Mouse (Mus musculus) lung, embryonic 15.5 days (tissue): ENCODE measurements around the gene Nav1. TPM values are rescaled to one million over a fixed set of nuclear protein-coding genes. Genes with fewer than 3 reads are reported as not detected.

ENCODE experiments used
- ATAC-seq: fragments of 200-750 bp; cut with Nextera tagmentation; 2 replicates; pipeline ENCODE4 v1.8.0; 2017; ENCODE audit warnings: moderate number of reproducible peaks, borderline replicate concordance; ENCODE audit not compliant: low FRiP score, low TSS enrichment; ENCODE audit errors: extremely low read depth
- H3K27ac ChIP-seq: fragments of 300-500 bp; sonication (generic); 2 replicates; pipeline ENCODE4 v1.5.1; 2015; ENCODE audit warnings: moderate library complexity, mild to moderate bottlenecking, inconsistent platforms
- H3K27me3 ChIP-seq: fragments of 300-500 bp; sonication (generic); 2 replicates; pipeline ENCODE4 v1.6.1; 2015; ENCODE audit warnings: inconsistent platforms
- H3K36me3 ChIP-seq: fragments of 300-500 bp; sonication (generic); 2 replicates; pipeline ENCODE4 v1.6.1; 2015; ENCODE audit warnings: inconsistent platforms
- H3K4me1 ChIP-seq: fragments of 300-500 bp; sonication (generic); 2 replicates; pipeline ENCODE4 v1.6.1; 2015; ENCODE audit warnings: inconsistent platforms
- H3K4me2 ChIP-seq: fragments of 300-500 bp; sonication (generic); 2 replicates; pipeline ENCODE4 v1.6.1; 2015; ENCODE audit warnings: inconsistent platforms, mild to moderate bottlenecking, moderate library complexity
- H3K4me3 ChIP-seq: fragments of 300-500 bp; sonication (generic); 2 replicates; pipeline ENCODE4 v1.5.1; 2015; ENCODE audit warnings: mild to moderate bottlenecking, inconsistent platforms
- H3K9ac ChIP-seq: fragments of 300-500 bp; sonication (generic); 2 replicates; pipeline ENCODE4 v1.6.1; 2015; ENCODE audit warnings: inconsistent platforms
- H3K9me3 ChIP-seq: fragments of 300-500 bp; sonication (generic); 2 replicates; pipeline ENCODE4 v1.6.1; 2016; ENCODE audit warnings: inconsistent platforms
- WGBS: fragments of 180-500 bp; shearing (Covaris S2); methylation state at CpG from one replicate; pipeline ENCODE4 v1.1.7; 2015; 5-methylcytosine and 5-hydroxymethylcytosine counted together
- polyA plus RNA-seq: library from polyadenylated mRNA; unstranded; fragments of >200 nt; fragmentation: Nextera tagmentation; extraction: Ambion mirVana; gene quantifications from 2 replicates; pipeline ENCODE4 v1.2.1, GENCODE M21; 2015

The Nav1 gene
- polyA plus RNA-seq, 1 experiment from 2014 or later = 11.6 TPM

- Histone ChIP-seq H3K4me1 (peaks cover 37% of the 10 kb centered on the region), H3K9me3 (no peaks in the 10 kb centered on the region), H3K4me3 (no peak overlapping the region), H3K27me3 (no peaks in the 10 kb centered on the region), H3K4me2 (no peak overlapping the region), H3K27ac (no peak overlapping the region), H3K9ac (no peak overlapping the region), H3K36me3 (no peaks in the 10 kb centered on the region)
- no peak for ATAC-seq
- 96% methylated on average over 1 of the region's 1 CpGs for WGBS
Measured at GRCm38 (mm10) chr1:135575393-135575792, 31.7 kb downstream of the Nav1 start.

DNA sequence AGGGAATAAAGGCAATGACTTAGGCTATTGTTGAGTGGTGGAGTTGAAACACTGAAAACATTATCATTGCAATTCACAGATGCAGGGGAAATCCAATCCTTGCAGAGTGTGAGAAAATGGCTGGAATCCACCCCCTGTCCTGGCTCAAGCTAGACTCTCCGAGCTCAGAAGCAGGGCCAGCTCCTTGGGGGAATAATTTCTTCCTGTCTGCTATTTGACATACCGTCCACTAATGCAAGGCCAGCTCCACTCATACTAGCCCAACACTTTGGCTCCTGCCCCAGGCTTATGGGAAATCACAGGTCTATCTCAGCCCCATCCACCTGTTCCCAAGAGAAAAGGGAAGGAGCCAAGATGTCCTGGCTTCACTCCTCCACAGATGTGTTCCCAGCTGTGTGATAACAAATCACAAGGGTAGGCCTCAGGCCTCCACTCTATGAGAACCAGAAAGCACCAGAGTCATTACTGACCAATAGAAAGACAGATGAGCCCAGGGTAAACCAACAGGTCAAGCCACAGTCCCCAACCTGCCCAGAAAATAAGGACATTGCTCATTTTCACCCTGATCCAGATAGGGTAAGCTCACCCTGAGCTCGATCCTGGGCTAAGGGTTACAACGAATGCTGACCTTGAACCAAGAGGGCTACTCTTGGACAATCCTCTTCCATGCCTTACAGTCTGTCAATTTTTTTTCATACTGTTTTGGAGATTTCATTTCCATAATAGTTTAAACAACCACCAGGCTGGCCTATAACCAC, 32.5 kb downstream of the Nav1 start:
- H3K27me3 ChIP-seq = no peaks in the 10 kb centered on the region
- no peaks in the 10 kb centered on the region for H3K9me3 ChIP-seq
- no peak overlapping the region for H3K9ac ChIP-seq
- H3K4me3 ChIP-seq = no peak overlapping the region
- no peaks in the 10 kb centered on the region for H3K36me3 ChIP-seq
- 75% methylated on average over 4 of the region's 4 CpGs for WGBS
- no peak overlapping the region for H3K4me2 ChIP-seq
- ATAC-seq = no peak
- H3K4me1 ChIP-seq = peaks cover 29% of the 10 kb centered on the region
- no peak overlapping the region for H3K27ac ChIP-seq

- no peak overlapping the region for H3K4me2 ChIP-seq
- WGBS = 69% methylated on average over 4 of the region's 4 CpGs
- H3K27me3 ChIP-seq = no peaks in the 10 kb centered on the region
- no peaks in the 10 kb centered on the region for H3K9me3 ChIP-seq
- H3K9ac ChIP-seq = no peak overlapping the region
- peaks cover 6% of the 10 kb centered on the region for H3K4me1 ChIP-seq
- H3K4me3 ChIP-seq = no peak overlapping the region
- no peaks in the 10 kb centered on the region for H3K36me3 ChIP-seq
- no peak for ATAC-seq
- no peak overlapping the region for H3K27ac ChIP-seq
Measured at GRCm38 (mm10) chr1:135572139-135572892, 34.8 kb downstream of the Nav1 start.

DNA sequence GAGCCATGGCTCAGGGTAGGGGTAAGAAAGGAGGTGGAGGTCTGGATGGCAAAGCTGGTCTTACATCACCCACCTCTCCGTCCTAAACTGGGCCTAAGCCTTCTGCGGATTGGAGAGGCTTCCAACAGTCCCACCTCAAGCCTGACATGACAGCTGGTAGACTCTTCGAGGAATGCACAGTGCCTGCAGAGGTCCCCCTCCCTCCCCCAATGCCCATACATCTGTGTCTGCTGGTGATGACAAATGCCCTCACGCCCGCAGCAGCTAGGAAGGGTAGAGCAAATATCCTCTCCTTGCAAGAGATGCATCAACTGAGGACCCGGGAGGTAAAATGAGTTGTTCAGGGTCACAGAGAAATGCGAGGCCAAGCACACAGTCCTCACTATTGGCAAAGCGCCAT, 39.0 kb downstream of the Nav1 start:
- ATAC-seq = no peak
- no peak overlapping the region for H3K4me2 ChIP-seq
- peaks cover 24% of the 10 kb centered on the region for H3K4me1 ChIP-seq
- H3K27me3 ChIP-seq = no peaks in the 10 kb centered on the region
- H3K27ac ChIP-seq = no peak overlapping the region
- no peak overlapping the region for H3K9ac ChIP-seq
- no peaks in the 10 kb centered on the region for H3K36me3 ChIP-seq
- 59% methylated on average over 8 of the region's 8 CpGs for WGBS
- H3K4me3 ChIP-seq = no peak overlapping the region
- no peaks in the 10 kb centered on the region for H3K9me3 ChIP-seq

DNA sequence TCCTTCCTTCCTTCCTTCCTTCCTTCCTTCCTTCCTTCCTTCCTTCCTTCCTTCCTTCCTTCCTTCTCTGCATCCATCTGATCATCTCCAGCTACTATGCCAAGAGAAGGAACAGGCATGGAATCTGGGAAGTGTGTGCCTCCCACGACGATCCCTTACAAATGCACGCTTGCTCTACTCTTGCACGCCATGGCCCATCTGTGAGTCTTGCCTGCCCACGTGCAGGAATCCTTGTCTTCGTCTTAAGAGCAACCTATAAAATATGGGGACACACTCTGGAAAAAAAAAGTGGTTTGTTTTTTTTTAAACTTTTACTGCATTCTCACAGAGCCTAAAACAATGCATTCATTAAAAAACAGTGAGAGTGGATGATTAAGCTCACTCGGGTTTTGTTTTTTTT, 40.5 kb downstream of the Nav1 start:
- H3K9ac ChIP-seq = no peak overlapping the region
- no peaks in the 10 kb centered on the region for H3K36me3 ChIP-seq
- H3K4me1 ChIP-seq = peaks cover 37% of the 10 kb centered on the region
- H3K27ac ChIP-seq = no peak overlapping the region
- no peaks in the 10 kb centered on the region for H3K9me3 ChIP-seq
- WGBS = 78% methylated on average over 7 of the region's 7 CpGs
- no peak for ATAC-seq
- no peaks in the 10 kb centered on the region for H3K27me3 ChIP-seq
- H3K4me2 ChIP-seq = no peak overlapping the region
- H3K4me3 ChIP-seq = no peak overlapping the region

GRCm38 (mm10) chr1:135565775-135566174, 41.3 kb downstream of the Nav1 start:
- H3K4me2 ChIP-seq = no peak overlapping the region
- H3K36me3 ChIP-seq = no peaks in the 10 kb centered on the region
- H3K27ac ChIP-seq = no peak overlapping the region
- ATAC-seq = no peak
- WGBS = 73% methylated on average over 5 of the region's 5 CpGs
- no peaks in the 10 kb centered on the region for H3K9me3 ChIP-seq
- H3K4me3 ChIP-seq = no peak overlapping the region
- no peaks in the 10 kb centered on the region for H3K27me3 ChIP-seq
- H3K9ac ChIP-seq = no peak overlapping the region
- H3K4me1 ChIP-seq = peaks cover 46% of the 10 kb centered on the region

- Histone ChIP-seq H3K4me3 (no peak overlapping the region), H3K9me3 (no peaks in the 10 kb centered on the region), H3K4me1 (peaks cover 52% of the 10 kb centered on the region), H3K36me3 (no peaks in the 10 kb centered on the region), H3K27ac (no peak overlapping the region), H3K27me3 (no peaks in the 10 kb centered on the region), H3K4me2 (no peak overlapping the region), H3K9ac (no peak overlapping the region)
- ATAC-seq = no peak
- WGBS = 52% methylated on average over 10 of the region's 10 CpGs
Measured at GRCm38 (mm10) chr1:135564660-135565519, 42.2 kb downstream of the Nav1 start.

GRCm38 (mm10) chr1:135563781-135564414, 43.2 kb downstream of the Nav1 start:
- peak; percentile 54 for ATAC-seq
- no peaks in the 10 kb centered on the region for H3K36me3 ChIP-seq
- peaks cover 52% of the 10 kb centered on the region for H3K4me1 ChIP-seq
- no peaks in the 10 kb centered on the region for H3K9me3 ChIP-seq
- no peak overlapping the region for H3K4me2 ChIP-seq
- no peak overlapping the region for H3K4me3 ChIP-seq
- no peak overlapping the region for H3K9ac ChIP-seq
- 28% methylated on average over 9 of the region's 9 CpGs for WGBS
- H3K27me3 ChIP-seq = no peaks in the 10 kb centered on the region
- H3K27ac ChIP-seq = peak overlapping the region; percentile 74

GRCm38 (mm10) chr1:135562982-135563650, 44.0 kb downstream of the Nav1 start:
- Histone ChIP-seq H3K4me3 (no peak overlapping the region), H3K27me3 (no peaks in the 10 kb centered on the region), H3K36me3 (no peaks in the 10 kb centered on the region), H3K9ac (no peak overlapping the region), H3K27ac (peak overlapping the region; percentile 74), H3K4me2 (no peak overlapping the region), H3K4me1 (peaks cover 57% of the 10 kb centered on the region), H3K9me3 (no peaks in the 10 kb centered on the region)
- WGBS = 42% methylated on average over 8 of the region's 8 CpGs
- ATAC-seq = peak; percentile 33; the same call in 1 of the 2 replicates

DNA sequence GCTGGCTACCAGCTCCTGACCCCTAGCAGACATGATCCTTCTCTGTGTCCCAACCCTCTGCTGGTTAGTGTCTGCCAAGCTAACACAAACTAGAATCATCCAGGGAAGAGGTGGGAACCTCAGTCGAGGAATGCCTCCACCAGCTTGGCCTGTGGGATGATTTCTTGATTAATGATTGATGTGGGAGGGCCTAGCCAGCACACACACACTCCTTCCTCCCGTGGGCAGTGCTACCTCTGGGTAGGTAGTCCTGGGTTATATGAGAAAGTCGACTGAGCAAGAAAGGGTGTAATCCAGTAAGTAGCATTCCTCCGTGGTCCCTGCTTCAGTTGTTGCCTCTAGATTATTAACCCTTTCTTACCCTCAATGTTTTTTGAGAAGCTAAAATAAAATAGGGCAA, 45.0 kb downstream of the Nav1 start:
- peaks cover 64% of the 10 kb centered on the region for H3K4me1 ChIP-seq
- no peak overlapping the region for H3K27ac ChIP-seq
- H3K9me3 ChIP-seq = no peaks in the 10 kb centered on the region
- no peak overlapping the region for H3K9ac ChIP-seq
- ATAC-seq = no peak
- no peak overlapping the region for H3K4me2 ChIP-seq
- 16% methylated on average over 4 of the region's 4 CpGs for WGBS
- H3K36me3 ChIP-seq = no peaks in the 10 kb centered on the region
- no peak overlapping the region for H3K4me3 ChIP-seq
- no peaks in the 10 kb centered on the region for H3K27me3 ChIP-seq

GRCm38 (mm10) chr1:135561282-135561681, 45.8 kb downstream of the Nav1 start:
- Histone ChIP-seq H3K4me1 (peaks cover 65% of the 10 kb centered on the region), H3K27ac (no peak overlapping the region), H3K4me3 (no peak overlapping the region), H3K9me3 (no peaks in the 10 kb centered on the region), H3K27me3 (no peaks in the 10 kb centered on the region), H3K36me3 (no peaks in the 10 kb centered on the region), H3K9ac (no peak overlapping the region), H3K4me2 (no peak overlapping the region)
- WGBS = 39% methylated on average over 6 of the region's 6 CpGs
- ATAC-seq = no peak
